Comparison of ENCODE assay signal across 16 mouse cellular contexts in genomic region chr2:104732033-104732444, GRCm38 (mm10). TPM values are rescaled to one million over a fixed set of nuclear protein-coding genes. Genes with fewer than 3 reads are reported as not detected.
A peak's percentile ranks its signal among the peaks of the same experiment; 100 is the strongest.
DNase-seq lines count a peak whose midpoint lies in the region; ATAC-seq lines count a peak whose summit lies in the region.
"Had no signal": no experiment of that assay in that cellular context is flagged by ENCODE, and none has a peak within 500 bp of the region (broad histone marks: within the 10 kb centered on the region; RNA-seq: fewer than 3 reads in every experiment).

No protein-coding gene starts in this region.

- DNase-seq in forebrain, embryonic 10.5 days (ENCODE audit: extremely low spot score, low spot score) = no peak
- peak; percentile 6 for DNase-seq in spleen, adult 12 weeks (ENCODE audit: low spot score)
- no peak for DNase-seq in spleen, postnatal 14 days (ENCODE audit: low spot score in 2 of 2)
- no peak for DNase-seq in midbrain, embryonic 11.5 days (ENCODE audit: low spot score, missing footprints)
- DNase-seq in urinary bladder, postnatal 25 days (ENCODE audit: low spot score) = no peak
- DNase-seq: cerebellum, adult 18-20 months; kidney, postnatal 25 days; right cerebral cortex, postnatal 4 days had no signal

- WGBS in forebrain, embryonic 10.5 days = 91% methylated on average over 9 of the region's 9 CpGs
- WGBS in forebrain, embryonic 15.5 days = 93% methylated on average over 9 of the region's 9 CpGs
- WGBS in midbrain, embryonic 11.5 days = 92% methylated on average over 9 of the region's 9 CpGs

- no peaks in the 10 kb centered on the region for H3K4me1 ChIP-seq in forebrain, embryonic 10.5 days
- no peaks in the 10 kb centered on the region for H3K4me1 ChIP-seq in forebrain, embryonic 15.5 days
- no peaks in the 10 kb centered on the region for H3K4me1 ChIP-seq in midbrain, embryonic 11.5 days (ENCODE audit: control insufficient read depth, insufficient read depth, low read length)
- H3K4me1 ChIP-seq: embryonic facial prominence, embryonic 13.5 days; neural tube, embryonic 13.5 days had no signal

- no peaks in the 10 kb centered on the region for H3K9me3 ChIP-seq in forebrain, embryonic 10.5 days
- H3K9me3 ChIP-seq in forebrain, embryonic 15.5 days = no peaks in the 10 kb centered on the region
- no peaks in the 10 kb centered on the region for H3K9me3 ChIP-seq in midbrain, embryonic 11.5 days (ENCODE audit: control insufficient read depth, low read length)
- H3K9me3 ChIP-seq: embryonic facial prominence, embryonic 13.5 days; neural tube, embryonic 13.5 days had no signal

- H3K4me3 ChIP-seq in forebrain, embryonic 10.5 days = no peak overlapping the region
- no peak overlapping the region for H3K4me3 ChIP-seq in forebrain, embryonic 15.5 days
- H3K4me3 ChIP-seq in midbrain, embryonic 11.5 days (ENCODE audit: low read depth, low read length) = no peak overlapping the region
- H3K4me3 ChIP-seq: embryonic facial prominence, embryonic 13.5 days; neural tube, embryonic 13.5 days had no signal

- H3K36me3 ChIP-seq in forebrain, embryonic 10.5 days (replicated peaks) = no peaks in the 10 kb centered on the region
- H3K36me3 ChIP-seq in forebrain, embryonic 15.5 days = no peaks in the 10 kb centered on the region
- H3K36me3 ChIP-seq in midbrain, embryonic 11.5 days (ENCODE audit: control insufficient read depth, insufficient read depth, low read length) = no peaks in the 10 kb centered on the region
- H3K36me3 ChIP-seq: embryonic facial prominence, embryonic 13.5 days; neural tube, embryonic 13.5 days had no signal

- ATAC-seq in forebrain, embryonic 15.5 days (replicated peaks) = no peak
- peak; percentile 91 for ATAC-seq in common myeloid progenitor, adult 5-6 weeks (replicated peaks; ENCODE audit: low read depth, poor library complexity, severe bottlenecking)
- ATAC-seq in neutrophil, adult 5-6 weeks (ENCODE audit: extremely low read depth, insufficient number of reproducible peaks, low FRiP score, poor library complexity, severe bottlenecking) = peak; percentile 33; the same call in 1 of the 2 replicates
- ATAC-seq in midbrain, embryonic 11.5 days (ENCODE audit: low FRiP score) = no peak

- no peak overlapping the region for H3K9ac ChIP-seq in forebrain, embryonic 15.5 days (replicated peaks)
- H3K9ac ChIP-seq in midbrain, embryonic 11.5 days (ENCODE audit: low read length) = no peak overlapping the region
- H3K9ac ChIP-seq: embryonic facial prominence, embryonic 13.5 days; neural tube, embryonic 13.5 days had no signal

- H3K27ac ChIP-seq in forebrain, embryonic 10.5 days = 0 out of 2 replicates have a peak overlapping the region, but pooled peaks have one; percentile 3
- H3K27ac ChIP-seq in forebrain, embryonic 15.5 days (replicated peaks) = no peak overlapping the region
- H3K27ac ChIP-seq in midbrain, embryonic 11.5 days (ENCODE audit: low read depth, low read length) = no peak overlapping the region
- H3K27ac ChIP-seq: embryonic facial prominence, embryonic 13.5 days; neural tube, embryonic 13.5 days had no signal

- no peaks in the 10 kb centered on the region for H3K27me3 ChIP-seq in forebrain, embryonic 10.5 days (ENCODE audit: poor library complexity, severe bottlenecking)
- H3K27me3 ChIP-seq in forebrain, embryonic 15.5 days = no peaks in the 10 kb centered on the region
- H3K27me3 ChIP-seq in midbrain, embryonic 11.5 days (ENCODE audit: control insufficient read depth, insufficient read depth, low read length) = no peaks in the 10 kb centered on the region
- H3K27me3 ChIP-seq: embryonic facial prominence, embryonic 13.5 days; neural tube, embryonic 13.5 days had no signal

- H3K4me2 ChIP-seq in forebrain, embryonic 15.5 days (replicated peaks) = no peak overlapping the region
- H3K4me2 ChIP-seq in midbrain, embryonic 11.5 days = no peak overlapping the region
- H3K4me2 ChIP-seq: embryonic facial prominence, embryonic 13.5 days; neural tube, embryonic 13.5 days had no signal

RNA-seq across cellular contexts. Expression of gene Depdc7, which starts 10.6 kb away (rescaled TPM):
- polyA plus RNA-seq in forebrain, embryonic 10.5 days (2016; fragmentation: Nextera tagmentation; extraction: Ambion mirVana) = 3.2 and 3.7 TPM in 2 replicates
- polyA plus RNA-seq in forebrain, embryonic 15.5 days (2015; fragmentation: Nextera tagmentation; extraction: Ambion mirVana) = 2.0 and 2.8 TPM in 2 replicates
- total RNA-seq in common myeloid progenitor, adult 5-6 weeks (2017) = 1.2 and 15.7 TPM in 2 replicates
- 0.58 and 1.5 TPM in 2 replicates for total RNA-seq in neutrophil, adult 5-6 weeks (2017)
- polyA plus RNA-seq in midbrain, embryonic 11.5 days (2014; fragmentation: Nextera tagmentation; extraction: Ambion mirVana) = 4.0 and 5.5 TPM in 2 replicates
- total RNA-seq: megakaryocyte-erythroid progenitor cell, adult 5-6 weeks had no signal

RNA-seq across cellular contexts. Expression of gene Pin1rt1, which starts 15.9 kb away (rescaled TPM):
- 0.12 and 0.14 TPM in 2 replicates for polyA plus RNA-seq in forebrain, embryonic 10.5 days (2016; fragmentation: Nextera tagmentation; extraction: Ambion mirVana)
- 0.24 TPM in 1 of 2 replicates, not detected in the other for polyA plus RNA-seq in forebrain, embryonic 15.5 days (2015; fragmentation: Nextera tagmentation; extraction: Ambion mirVana)
- total RNA-seq in common myeloid progenitor, adult 5-6 weeks (2017) = not detected in 2 replicates
- not detected in 2 replicates for total RNA-seq in neutrophil, adult 5-6 weeks (2017)
- not detected in 2 replicates for polyA plus RNA-seq in midbrain, embryonic 11.5 days (2014; fragmentation: Nextera tagmentation; extraction: Ambion mirVana)
- total RNA-seq: heart, postnatal 36 days; left cerebral cortex, postnatal 25 days; megakaryocyte-erythroid progenitor cell, adult 5-6 weeks had no signal
- polyA plus RNA-seq: embryonic facial prominence, embryonic 13.5 days; neural tube, embryonic 13.5 days had no signal

RNA-seq across cellular contexts. Expression of gene Tcp11l1, which starts 20.1 kb away (rescaled TPM):
- polyA plus RNA-seq in forebrain, embryonic 10.5 days (2016; fragmentation: Nextera tagmentation; extraction: Ambion mirVana) = 54.2 and 54.7 TPM in 2 replicates
- 60.4 and 62.3 TPM in 2 replicates for polyA plus RNA-seq in forebrain, embryonic 15.5 days (2015; fragmentation: Nextera tagmentation; extraction: Ambion mirVana)
- 5.3 and 11.2 TPM in 2 replicates for total RNA-seq in common myeloid progenitor, adult 5-6 weeks (2017)
- total RNA-seq in neutrophil, adult 5-6 weeks (2017) = 0.81 and 1.2 TPM in 2 replicates
- polyA plus RNA-seq in midbrain, embryonic 11.5 days (2014; fragmentation: Nextera tagmentation; extraction: Ambion mirVana) = 58.4 and 72.3 TPM in 2 replicates

Comparison
In these comparisons a context has a peak if more than half of its experiments do, and no peak if none do; other contexts are left out.
1. ATAC-seq: peak in common myeloid progenitor, adult 5-6 weeks (single experiment) and neutrophil, adult 5-6 weeks (single experiment); none in forebrain, embryonic 15.5 days (single experiment) and midbrain, embryonic 11.5 days (single experiment).